Mouse (Mus musculus): ENCODE measurements around the gene Gm16485. TPM values are rescaled to one million over a fixed set of nuclear protein-coding genes. Genes with fewer than 3 reads are reported as not detected.

Gm16485 gene
- polyA plus RNA-seq, 1 experiment from 2014 or later = not detected

GRCm38 (mm10) chr9:9001170-9001569, 29.6 kb downstream of the Gm16485 start:
- ATAC-seq (ENCODE audit: low read depth) = no peak

GRCm38 (mm10) chr9:9015108-9015507, 43.5 kb downstream of the Gm16485 start:
- DNase-seq (ENCODE audit: low spot score) = no peak
- peaks cover 51% of the 10 kb centered on the region for H3K36me3 ChIP-seq (ENCODE audit: control insufficient read depth, insufficient read depth, low read length)
- WGBS = 94% methylated on average over 2 of the region's 2 CpGs
- H3K27ac ChIP-seq (replicated peaks; ENCODE audit: low read depth, low read length) = no peak overlapping the region
- H3K4me1 ChIP-seq (ENCODE audit: control insufficient read depth, insufficient read depth, low read length) = no peaks in the 10 kb centered on the region
- no peaks in the 10 kb centered on the region for H3K27me3 ChIP-seq (replicated peaks; ENCODE audit: control insufficient read depth, insufficient read depth, low read length)
- no peak overlapping the region for H3K4me3 ChIP-seq (ENCODE audit: low read depth, low read length)
- H3K9me3 ChIP-seq (ENCODE audit: control insufficient read depth, low read length) = no peaks in the 10 kb centered on the region
- no peak overlapping the region for H3K4me2 ChIP-seq (ENCODE audit: low read depth, low read length)
- ATAC-seq (ENCODE audit: low read depth) = no peak
- no peak overlapping the region for H3K9ac ChIP-seq (ENCODE audit: low read depth, low read length)

More at GRCm38 (mm10) chr9:9001170-9001569, 29.6 kb downstream of the Gm16485 start:
- Histone ChIP-seq H3K27ac (replicated peaks; ENCODE audit: low read depth, low read length) (no peak overlapping the region), H3K27me3 (replicated peaks; ENCODE audit: control insufficient read depth, insufficient read depth, low read length) (no peaks in the 10 kb centered on the region), H3K4me1 (ENCODE audit: control insufficient read depth, insufficient read depth, low read length) (no peaks in the 10 kb centered on the region), H3K9me3 (ENCODE audit: control insufficient read depth, low read length) (no peaks in the 10 kb centered on the region), H3K9ac (ENCODE audit: low read depth, low read length) (no peak overlapping the region), H3K4me2 (ENCODE audit: low read depth, low read length) (no peak overlapping the region), H3K4me3 (ENCODE audit: low read depth, low read length) (no peak overlapping the region), H3K36me3 (ENCODE audit: control insufficient read depth, insufficient read depth, low read length) (peaks cover 50% of the 10 kb centered on the region)
- peak; percentile 20 for DNase-seq (ENCODE audit: low spot score)

Other genes starting within 250 kb of the Gm16485 start
- 0.28 and 0.51 TPM in 2 replicates for gene Pgr, start 72.0 kb upstream of the Gm16485 start, polyA plus RNA-seq (2014; fragmentation: Nextera tagmentation; extraction: Ambion mirVana)